Mouse (Mus musculus) embryo, embryonic 10 days (tissue): Measurements from ENCODE around the gene Slc38a10.

ENCODE experiments used
- DNase-seq: peaks from one replicate; pipeline ENCODE4 v3.0.0-alpha.2; 2015; ENCODE audit warnings: low spot score

Gene Slc38a10

DNA sequence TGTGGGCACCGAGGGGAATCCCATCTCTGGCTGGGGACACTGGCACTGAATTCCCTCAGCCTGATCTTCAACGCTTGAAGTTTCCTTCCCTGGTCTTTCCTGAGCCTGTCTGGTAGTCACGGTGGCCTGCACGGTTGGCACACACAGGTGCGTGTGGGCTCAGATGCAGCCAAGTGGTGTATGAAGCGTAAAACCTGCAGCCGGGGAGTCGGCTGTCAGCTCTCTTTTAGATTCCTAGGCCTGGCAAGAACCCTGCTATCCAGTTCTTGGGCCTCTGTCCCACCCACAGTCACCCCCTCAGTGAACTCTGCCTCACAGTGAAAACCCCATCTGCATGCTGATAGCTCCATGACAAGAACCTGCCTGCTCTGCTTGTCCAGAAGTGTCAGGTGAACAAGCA, 90.5 kb downstream of the Slc38a10 start:
- DNase-seq: no peak

DNA sequence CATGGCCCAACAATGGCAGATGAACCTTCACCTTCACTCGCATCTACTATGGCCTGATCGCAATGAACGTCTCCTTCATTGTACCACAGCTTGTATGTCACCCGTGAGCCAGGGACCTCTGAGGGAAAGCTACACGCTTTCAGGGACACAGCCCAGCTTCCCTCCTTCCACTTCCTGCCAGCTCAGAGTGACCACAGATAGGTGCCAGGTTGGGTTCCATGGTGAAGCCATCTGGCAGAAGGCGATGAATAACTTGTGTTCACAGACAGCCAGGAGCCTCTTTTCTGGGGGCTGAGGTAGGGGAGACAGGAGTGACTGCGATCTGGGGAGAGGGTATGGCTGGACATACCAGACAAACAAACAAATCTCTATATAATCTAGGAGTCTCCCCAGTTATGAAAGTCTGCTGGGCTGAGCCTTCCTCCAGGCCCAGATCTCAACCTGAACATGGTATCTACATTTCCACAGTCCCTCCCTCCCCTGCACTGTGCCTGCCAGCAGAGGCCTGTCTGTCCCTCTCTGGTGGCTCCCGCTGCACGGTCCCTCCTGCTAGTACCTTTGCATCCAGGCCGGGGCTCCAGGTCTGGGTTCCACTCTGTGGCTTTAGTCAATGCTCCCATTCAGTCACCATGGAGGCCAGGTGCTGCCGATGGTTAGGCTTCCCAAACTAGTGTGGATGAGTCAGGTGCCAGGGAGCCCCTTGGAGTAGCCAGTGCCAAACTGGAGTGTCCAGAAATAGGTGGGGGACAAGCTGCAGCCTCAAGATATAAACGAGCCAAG, 95.0 kb downstream of the Slc38a10 start:
- DNase-seq: no peak
